Mouse (Mus musculus) c-Kit-positive CD71-positive TER-119-positive erythroid progenitor cells, embryonic 14.5 days (primary cell): ENCODE measurements around the gene Rftn1.

Experiments used
- DNase-seq: peaks from one replicate; pipeline ENCODE4 v3.0.0-alpha.2; 2013; ENCODE audit warnings: low spot score

Rftn1 gene

GRCm38 (mm10) chr17:49981591-49981990, 208.9 kb downstream of the Rftn1 start:
- no peak for DNase-seq

DNA sequence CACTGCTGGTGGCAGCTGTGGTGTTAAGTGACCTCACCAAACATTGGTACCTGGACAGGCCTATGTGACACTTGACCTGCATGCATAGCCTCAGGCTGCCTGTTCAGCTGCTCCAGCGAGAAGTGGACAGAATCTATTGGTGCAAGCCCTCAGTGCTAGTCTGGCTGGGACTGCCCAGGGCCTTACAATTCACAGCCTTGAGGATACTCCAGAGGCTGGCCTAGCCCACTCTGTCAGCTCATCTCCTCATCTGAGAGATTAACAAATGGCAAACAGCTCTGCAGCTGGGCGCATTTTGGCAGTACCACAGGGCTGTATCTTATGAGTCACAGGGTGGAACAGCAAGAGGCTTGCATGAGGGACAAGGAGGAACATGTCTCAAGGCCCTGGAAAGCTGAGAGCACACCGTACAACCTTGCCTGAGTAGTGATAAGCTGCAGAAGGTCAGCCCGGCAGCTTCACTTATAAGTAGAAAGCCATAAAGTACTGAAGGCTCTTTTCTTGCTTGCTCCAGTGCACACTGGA, 210.7 kb downstream of the Rftn1 start:
- no peak for DNase-seq

DNA sequence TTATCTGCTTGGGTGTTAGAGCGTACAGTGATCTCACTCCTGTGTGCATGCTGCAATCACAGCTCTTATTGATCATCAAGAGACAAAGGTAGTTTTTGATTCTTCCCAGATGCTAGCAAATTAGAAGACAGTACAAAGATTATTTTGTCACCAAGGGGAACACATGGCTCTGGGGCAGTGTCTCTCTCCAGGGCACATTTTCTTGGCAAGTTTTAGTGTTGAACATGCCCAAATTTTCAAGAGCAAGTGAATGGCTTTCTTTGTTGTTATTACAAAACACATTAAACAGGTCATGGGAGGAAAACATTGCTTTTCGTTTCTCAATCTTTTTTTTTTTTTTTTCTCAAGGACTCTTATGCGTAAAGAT, 213.1 kb downstream of the Rftn1 start:
- no peak for DNase-seq

DNA sequence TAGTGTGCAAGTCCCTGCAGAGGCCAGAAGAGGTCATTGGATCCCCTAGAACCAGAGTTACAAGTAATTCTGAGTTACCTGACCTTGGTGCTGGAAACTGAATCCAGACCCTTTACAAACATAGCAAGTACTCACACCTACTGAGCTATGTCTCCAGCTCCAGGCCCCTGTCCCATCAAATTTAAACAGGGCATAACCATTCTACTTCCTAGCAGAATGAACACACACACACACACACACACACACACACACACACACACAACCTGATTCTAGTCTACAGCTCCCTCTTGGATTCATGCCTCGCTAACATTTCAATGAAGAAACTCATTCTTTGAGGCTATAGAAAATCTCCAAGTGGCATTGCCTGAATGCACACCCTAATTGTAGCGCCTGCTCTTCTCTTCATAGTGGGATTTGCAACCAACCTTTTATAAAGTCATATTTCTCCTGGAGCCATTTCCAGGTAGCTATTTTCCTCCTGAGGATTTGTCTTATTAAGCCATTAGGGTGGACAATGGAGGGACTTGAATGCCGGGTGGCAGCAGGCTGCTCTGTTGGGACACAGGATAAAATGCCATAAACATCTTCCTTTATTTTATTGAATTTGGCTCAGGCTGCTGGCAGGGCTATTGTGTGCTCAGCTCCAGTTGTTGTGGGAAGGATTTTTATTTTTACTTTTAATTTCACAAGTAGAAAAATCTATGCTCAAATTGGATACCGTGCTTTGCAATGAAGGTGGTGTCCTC, 213.6 kb downstream of the Rftn1 start:
- DNase-seq = no peak

GRCm38 (mm10) chr17:49975481-49975880, 215.0 kb downstream of the Rftn1 start:
- no peak for DNase-seq

- DNase-seq = no peak
These were observed 215.5 kb downstream of the Rftn1 start for GRCm38 (mm10) chr17:49974996-49975395.

DNA sequence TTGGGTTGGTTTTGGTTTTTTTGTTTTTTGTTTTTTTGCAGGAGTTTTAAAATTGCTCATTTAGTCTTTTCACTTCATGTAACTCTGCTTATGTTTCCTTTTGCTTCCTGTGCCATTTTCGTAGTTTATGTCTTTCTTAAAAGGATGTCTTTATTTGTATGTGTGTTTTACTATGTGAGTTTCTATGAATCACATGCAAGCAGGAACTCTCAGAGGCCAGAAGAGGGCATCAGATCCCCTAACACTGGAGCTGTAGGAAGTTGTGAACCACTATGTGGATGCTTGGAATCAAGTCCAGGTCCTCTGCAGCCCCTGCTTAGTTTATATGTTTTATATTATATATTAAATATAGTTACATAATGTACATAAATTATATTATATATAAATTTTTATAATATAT, 218.3 kb downstream of the Rftn1 start:
- no peak for DNase-seq

DNA sequence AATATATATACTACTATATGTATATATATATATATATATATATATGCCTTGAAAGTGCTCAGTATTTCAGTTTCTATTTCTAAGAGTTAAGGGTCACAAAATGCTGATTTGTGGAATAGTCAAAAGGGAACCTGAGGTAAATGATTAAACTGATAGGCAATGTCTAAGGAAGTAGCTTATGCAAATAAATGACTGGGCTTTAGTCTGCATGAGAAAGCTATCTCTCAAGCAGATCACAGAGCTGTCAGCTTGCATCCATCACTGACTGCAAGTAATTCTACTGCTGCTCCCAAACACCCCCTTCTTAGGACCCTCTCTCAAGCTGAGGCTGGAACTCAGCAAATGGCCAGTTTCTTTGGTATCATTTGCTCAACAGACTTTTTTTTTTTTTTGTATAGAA, 219.4 kb downstream of the Rftn1 start:
- DNase-seq = no peak

GRCm38 (mm10) chr17:49968467-49969207, 221.8 kb downstream of the Rftn1 start:
- DNase-seq = peak; percentile 62

- DNase-seq = no peak
These were observed 224.4 kb downstream of the Rftn1 start for GRCm38 (mm10) chr17:49965846-49966762.

- no peak for DNase-seq
These were observed 225.4 kb downstream of the Rftn1 start for GRCm38 (mm10) chr17:49965035-49965434.

- no peak for DNase-seq
These were observed 226.0 kb downstream of the Rftn1 start for GRCm38 (mm10) chr17:49964471-49964870.

GRCm38 (mm10) chr17:49959021-49959420, 231.5 kb downstream of the Rftn1 start:
- no peak for DNase-seq

DNA sequence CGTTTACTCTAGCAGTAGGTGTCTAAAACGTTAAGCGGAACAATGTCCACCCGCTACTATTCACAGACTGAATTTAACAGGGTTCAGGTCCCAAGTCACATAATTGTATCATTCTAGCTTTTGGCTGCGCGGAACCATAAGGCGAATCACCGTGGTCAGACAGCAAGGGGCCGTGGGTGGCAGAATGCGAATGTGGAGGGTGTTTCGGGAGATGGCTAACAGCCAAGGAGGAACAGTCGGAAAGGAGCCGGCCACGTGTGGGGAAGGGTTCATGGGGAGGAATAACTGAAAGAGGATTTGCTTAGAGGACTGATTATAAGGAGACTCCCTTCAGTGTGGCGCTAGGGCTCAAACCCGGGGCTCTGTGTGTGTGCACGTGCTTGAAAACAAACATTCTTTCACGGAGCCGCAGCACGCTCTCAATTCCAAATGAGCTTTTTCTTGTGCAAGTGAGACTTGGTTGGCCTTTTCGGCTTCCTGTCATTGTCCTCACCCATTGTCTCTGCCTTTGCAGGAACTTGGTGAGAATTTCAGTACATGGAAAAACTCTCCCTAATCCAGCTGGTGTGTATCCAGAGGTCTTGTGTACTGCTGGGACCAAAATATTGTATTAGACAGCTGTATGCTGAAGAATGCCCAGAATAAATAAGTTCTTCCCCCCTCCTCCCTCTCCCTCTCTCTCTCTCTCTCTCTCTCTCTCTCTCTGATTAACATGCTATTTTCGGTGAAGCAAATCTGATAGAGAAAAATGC, 238.4 kb downstream of the Rftn1 start:
- DNase-seq = no peak

- peak; percentile 74 for DNase-seq
These were observed 239.0 kb downstream of the Rftn1 start for GRCm38 (mm10) chr17:49951491-49951855.

DNA sequence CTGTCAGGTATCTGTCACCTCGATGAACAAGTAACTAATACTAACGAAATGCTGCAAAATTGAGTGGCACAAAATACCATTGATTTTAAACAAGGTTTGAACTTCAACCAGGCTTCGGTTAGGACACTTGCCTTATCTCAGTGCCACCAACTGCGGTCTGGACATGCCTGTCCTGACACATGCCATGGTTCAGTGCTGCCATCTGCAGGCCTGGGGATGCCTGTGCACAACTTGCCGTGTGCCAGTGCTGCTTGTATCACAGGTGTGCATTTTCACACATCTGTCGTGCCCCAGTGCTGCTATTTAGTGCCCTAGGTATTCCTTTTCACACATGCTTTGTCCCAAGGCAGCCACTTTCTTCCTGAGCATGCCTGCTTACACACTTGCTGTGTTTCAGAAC, 247.8 kb downstream of the Rftn1 start:
- DNase-seq = peak; percentile 30
